8 mouse cellular contexts compared by ENCODE assay signal in genomic region chr10:7667342-7667802, GRCm38 (mm10). TPM values are rescaled to one million over a fixed set of nuclear protein-coding genes. Genes with fewer than 3 reads are reported as not detected.
DNase-seq lines count a peak whose midpoint lies in the region; ATAC-seq lines count a peak whose summit lies in the region.

Gene Nup43 (plus strand): TSS chr10:7667503.

- peak within 1 kb of the TSS; percentile 80 for H3K4me3 ChIP-seq in hindbrain, embryonic 12.5 days

- H3K9me3 ChIP-seq in hindbrain, embryonic 12.5 days (replicated peaks), result no peaks in the 10 kb centered on the region

- peak; percentile 82 for ATAC-seq in hindbrain, embryonic 12.5 days (ENCODE audit: low FRiP score)

- peak; percentile 88 for DNase-seq in Muller cell, postnatal 12 days (ENCODE audit: inconsistent ontology term)
- peak; percentile 88 for DNase-seq in cerebellum, adult 9-11 months
- DNase-seq in frontal cortex, adult 2 months (ENCODE audit: extremely low spot score in 1 of 2, low spot score in 1 of 2), result peak; percentile 78 to 93
- peak; percentile 58 to 79 for DNase-seq in layer of hippocampus, postnatal 25 days (ENCODE audit: extremely low spot score in 1 of 2, low spot score in 1 of 2)
- DNase-seq in lung, postnatal 25 days (ENCODE audit: low spot score), result peak; percentile 91
- DNase-seq in retina, embryonic 14.5 days (ENCODE audit: low spot score), result peak; percentile 94
- peak; percentile 94 for DNase-seq in thymus, postnatal 4 days

- peaks cover 13% of the 10 kb centered on the region for H3K4me1 ChIP-seq in hindbrain, embryonic 12.5 days

- H3K4me2 ChIP-seq in hindbrain, embryonic 12.5 days (replicated peaks), result peak within 1 kb of the TSS; percentile 80

- 0% methylated on average over 24 of the region's 24 CpGs for WGBS in hindbrain, embryonic 12.5 days

- peak within 1 kb of the TSS; percentile 72 for H3K27ac ChIP-seq in hindbrain, embryonic 12.5 days

- peak within 1 kb of the TSS; percentile 69 for H3K9ac ChIP-seq in hindbrain, embryonic 12.5 days

- no peaks in the 10 kb centered on the region for H3K27me3 ChIP-seq in hindbrain, embryonic 12.5 days

- H3K36me3 ChIP-seq in hindbrain, embryonic 12.5 days, result 0 out of 2 replicates have a peak, but pooled peaks cover 11% of the 10 kb centered on the region

RNA-seq across cellular contexts. Expression of gene Nup43, which starts in this region (rescaled TPM):
- 6.7 and 7.7 TPM in 2 replicates for polyA plus RNA-seq in frontal cortex, adult 2 months (2012; rRNA removed)
- 40.6 and 42.2 TPM in 2 replicates for polyA plus RNA-seq in hindbrain, embryonic 12.5 days (2016; fragmentation: Nextera tagmentation; extraction: Ambion mirVana)
- 1 to 10 TPM; 5.6 to 6.1 TPM for total RNA-seq in layer of hippocampus, postnatal 25 days (2021)

Comparison
In these comparisons a context has a peak if more than half of its experiments do, and no peak if none do; other contexts are left out.
1. Peak in every context shown above with its lines: DNase-seq, ATAC-seq, H3K4me3 ChIP-seq and H3K27ac ChIP-seq.